Mouse (Mus musculus): ENCODE measurements around the gene Fam13a. TPM values are rescaled to one million over a fixed set of nuclear protein-coding genes. Genes with fewer than 3 reads are reported as not detected.

The Fam13a gene
- polyA plus RNA-seq, 1 experiment from 2014 or later, result 5.8 TPM

DNA sequence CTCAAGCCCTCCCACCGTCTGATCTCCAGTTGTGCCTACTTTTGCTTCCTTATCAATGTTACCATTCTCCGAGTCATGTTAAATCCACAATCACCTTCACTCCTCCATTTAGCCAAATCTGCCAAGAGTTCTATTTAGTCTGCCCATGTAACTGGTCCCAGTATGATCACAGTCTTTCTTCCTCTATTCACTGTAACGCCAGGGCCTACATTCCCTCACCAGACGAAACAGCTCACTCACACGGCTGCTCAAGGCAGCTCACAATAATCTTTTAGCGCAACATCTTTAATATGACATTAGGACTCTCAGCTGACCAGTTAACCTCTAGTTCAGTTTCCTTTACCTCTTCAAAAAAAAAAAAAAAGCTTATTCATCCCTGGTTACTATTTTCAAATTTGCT, 7.2 kb upstream of the Fam13a start:
- Histone ChIP-seq H3K4me1 (replicated peaks; ENCODE audit: control insufficient read depth, insufficient read depth, low read length) (no peaks in the 10 kb centered on the region), H3K9me3 (ENCODE audit: control insufficient read depth, low read length) (no peaks in the 10 kb centered on the region), H3K9ac (ENCODE audit: low read depth, low read length) (no peak overlapping the region), H3K4me3 (ENCODE audit: low read depth, low read length) (no peak overlapping the region), H3K27me3 (ENCODE audit: control insufficient read depth, insufficient read depth, low read length) (no peaks in the 10 kb centered on the region), H3K4me2 (replicated peaks; ENCODE audit: low read depth, low read length) (no peak overlapping the region), H3K36me3 (ENCODE audit: control insufficient read depth, insufficient read depth, low read length) (no peaks in the 10 kb centered on the region), H3K27ac (ENCODE audit: low read depth, low read length) (no peak overlapping the region)
- 88% methylated on average over 6 of the region's 6 CpGs for WGBS
- DNase-seq (ENCODE audit: low spot score) (no peak), ATAC-seq (ENCODE audit: low FRiP score) (no peak)

GRCm38 (mm10) chr6:59030667-59031066, 6.3 kb upstream of the Fam13a start:
- H3K27me3 ChIP-seq (ENCODE audit: control insufficient read depth, insufficient read depth, low read length), result no peaks in the 10 kb centered on the region
- no peaks in the 10 kb centered on the region for H3K36me3 ChIP-seq (ENCODE audit: control insufficient read depth, insufficient read depth, low read length)
- no peak overlapping the region for H3K9ac ChIP-seq (ENCODE audit: low read depth, low read length)
- H3K9me3 ChIP-seq (ENCODE audit: control insufficient read depth, low read length), result no peaks in the 10 kb centered on the region
- H3K4me2 ChIP-seq (replicated peaks; ENCODE audit: low read depth, low read length), result no peak overlapping the region
- no peak overlapping the region for H3K4me3 ChIP-seq (ENCODE audit: low read depth, low read length)
- WGBS, result 90% methylated on average over 2 of the region's 2 CpGs
- DNase-seq (ENCODE audit: low spot score) (no peak), ATAC-seq (ENCODE audit: low FRiP score) (no peak)
- H3K4me1 ChIP-seq (replicated peaks; ENCODE audit: control insufficient read depth, insufficient read depth, low read length), result no peaks in the 10 kb centered on the region
- H3K27ac ChIP-seq (ENCODE audit: low read depth, low read length), result no peak overlapping the region

- no peak for DNase-seq (ENCODE audit: low spot score)
- H3K27ac ChIP-seq (ENCODE audit: low read depth, low read length), result no peak overlapping the region
- no peak overlapping the region for H3K4me2 ChIP-seq (replicated peaks; ENCODE audit: low read depth, low read length)
- H3K9me3 ChIP-seq (ENCODE audit: control insufficient read depth, low read length), result no peaks in the 10 kb centered on the region
- no peak for ATAC-seq (ENCODE audit: low FRiP score)
- no peaks in the 10 kb centered on the region for H3K36me3 ChIP-seq (ENCODE audit: control insufficient read depth, insufficient read depth, low read length)
- H3K27me3 ChIP-seq (ENCODE audit: control insufficient read depth, insufficient read depth, low read length), result no peaks in the 10 kb centered on the region
- H3K4me1 ChIP-seq (replicated peaks; ENCODE audit: control insufficient read depth, insufficient read depth, low read length), result no peaks in the 10 kb centered on the region
- H3K9ac ChIP-seq (ENCODE audit: low read depth, low read length), result no peak overlapping the region
- H3K4me3 ChIP-seq (ENCODE audit: low read depth, low read length), result no peak overlapping the region
Observed at GRCm38 (mm10) chr6:59030037-59030436, 5.7 kb upstream of the Fam13a start.

GRCm38 (mm10) chr6:59028871-59029270, 4.5 kb upstream of the Fam13a start:
- 81% methylated on average over 2 of the region's 2 CpGs for WGBS
- no peaks in the 10 kb centered on the region for H3K27me3 ChIP-seq (ENCODE audit: control insufficient read depth, insufficient read depth, low read length)
- ATAC-seq (ENCODE audit: low FRiP score), result no peak

GRCm38 (mm10) chr6:59024806-59025205, 457 bp upstream of the Fam13a start:
- ATAC-seq (ENCODE audit: low FRiP score) (peak; percentile 26), DNase-seq (ENCODE audit: low spot score) (peak; percentile 10)
- Histone ChIP-seq H3K9ac (ENCODE audit: low read depth, low read length) (0 out of 2 replicates have a peak overlapping the region, but pooled peaks have one; percentile 4), H3K36me3 (ENCODE audit: control insufficient read depth, insufficient read depth, low read length) (no peaks in the 10 kb centered on the region), H3K9me3 (ENCODE audit: control insufficient read depth, low read length) (no peaks in the 10 kb centered on the region), H3K27ac (ENCODE audit: low read depth, low read length) (no peak overlapping the region), H3K4me1 (replicated peaks; ENCODE audit: control insufficient read depth, insufficient read depth, low read length) (no peaks in the 10 kb centered on the region), H3K4me3 (ENCODE audit: low read depth, low read length) (no peak overlapping the region), H3K4me2 (replicated peaks; ENCODE audit: low read depth, low read length) (peak overlapping the region; percentile 46; the same call in 1 of the 2 replicates), H3K27me3 (ENCODE audit: control insufficient read depth, insufficient read depth, low read length) (no peaks in the 10 kb centered on the region)
- WGBS, result 28% methylated on average over 3 of the region's 3 CpGs

More at GRCm38 (mm10) chr6:59028871-59029270, 4.5 kb upstream of the Fam13a start:
- DNase-seq (ENCODE audit: low spot score), result no peak
- no peak overlapping the region for H3K4me3 ChIP-seq (ENCODE audit: low read depth, low read length)
- H3K9ac ChIP-seq (ENCODE audit: low read depth, low read length), result no peak overlapping the region
- H3K36me3 ChIP-seq (ENCODE audit: control insufficient read depth, insufficient read depth, low read length), result no peaks in the 10 kb centered on the region
- no peaks in the 10 kb centered on the region for H3K4me1 ChIP-seq (replicated peaks; ENCODE audit: control insufficient read depth, insufficient read depth, low read length)
- no peak overlapping the region for H3K27ac ChIP-seq (ENCODE audit: low read depth, low read length)
- no peaks in the 10 kb centered on the region for H3K9me3 ChIP-seq (ENCODE audit: control insufficient read depth, low read length)
- H3K4me2 ChIP-seq (replicated peaks; ENCODE audit: low read depth, low read length), result no peak overlapping the region

DNA sequence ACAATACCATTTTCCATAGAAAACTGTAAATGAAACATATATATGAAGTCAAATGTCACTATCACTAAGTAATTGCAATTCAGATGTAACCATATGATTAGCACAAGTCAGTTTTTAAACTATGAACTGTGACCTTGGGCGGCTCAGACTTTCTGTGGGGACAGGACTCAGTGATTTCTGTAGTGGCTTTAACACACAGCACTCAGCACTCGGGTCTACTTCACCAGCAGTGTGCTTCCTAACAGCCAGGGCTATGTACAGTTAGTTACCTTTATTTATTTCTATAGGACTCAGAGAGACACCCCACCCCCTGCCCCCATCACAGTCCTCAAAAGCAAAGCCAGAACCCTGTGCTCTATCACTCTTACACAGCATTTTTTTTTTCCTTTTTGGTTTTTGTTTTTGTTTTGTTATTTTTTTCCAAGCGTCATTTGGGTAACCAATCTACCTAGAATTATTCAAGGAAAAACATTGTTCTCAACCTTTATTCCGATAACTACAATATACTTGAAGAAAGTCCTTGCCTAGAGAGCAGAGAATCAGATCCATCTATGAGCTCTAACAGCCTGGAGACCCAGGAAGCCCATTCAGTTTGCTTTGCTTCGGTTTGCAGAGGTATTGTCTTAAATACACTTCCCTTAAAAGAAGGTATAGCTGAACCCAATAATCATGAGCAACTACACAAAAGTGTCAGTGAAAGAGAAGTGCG, 740 bp downstream of the Fam13a start:
- 52% methylated on average over 6 of the region's 6 CpGs for WGBS

DNA sequence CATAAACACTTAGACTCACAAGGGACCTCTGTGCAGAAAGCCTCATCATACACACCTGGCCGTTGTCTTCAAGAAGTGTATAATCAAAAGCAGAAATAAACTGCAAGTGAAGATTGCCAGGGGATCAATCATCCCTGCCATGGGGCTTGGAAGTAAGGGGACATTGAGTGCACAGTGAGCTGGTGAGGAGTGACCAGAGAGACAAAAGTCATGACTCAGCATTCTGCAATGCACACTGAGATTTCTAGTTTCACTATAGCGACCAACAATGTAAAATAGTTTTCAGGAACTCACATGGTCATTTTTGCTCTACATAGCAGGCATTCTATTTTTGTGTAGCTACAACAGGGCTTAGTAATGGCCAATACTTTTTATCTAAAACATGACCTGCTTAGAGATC, 1.7 kb downstream of the Fam13a start:
- ATAC-seq (ENCODE audit: low FRiP score), result no peak
- H3K4me3 ChIP-seq (ENCODE audit: low read depth, low read length), result no peak overlapping the region
- H3K27me3 ChIP-seq (ENCODE audit: control insufficient read depth, insufficient read depth, low read length), result no peaks in the 10 kb centered on the region
- no peaks in the 10 kb centered on the region for H3K36me3 ChIP-seq (ENCODE audit: control insufficient read depth, insufficient read depth, low read length)
- no peak overlapping the region for H3K9ac ChIP-seq (ENCODE audit: low read depth, low read length)
- no peak for DNase-seq (ENCODE audit: low spot score)
- H3K9me3 ChIP-seq (ENCODE audit: control insufficient read depth, low read length), result no peaks in the 10 kb centered on the region
- no peak overlapping the region for H3K4me2 ChIP-seq (replicated peaks; ENCODE audit: low read depth, low read length)
- no peaks in the 10 kb centered on the region for H3K4me1 ChIP-seq (replicated peaks; ENCODE audit: control insufficient read depth, insufficient read depth, low read length)
- 80% methylated on average over 2 of the region's 2 CpGs for WGBS
- H3K27ac ChIP-seq (ENCODE audit: low read depth, low read length), result no peak overlapping the region

More for the DNA sequence above, 740 bp downstream of the Fam13a start:
- H3K27me3 ChIP-seq (ENCODE audit: control insufficient read depth, insufficient read depth, low read length), result no peaks in the 10 kb centered on the region
- DNase-seq (ENCODE audit: low spot score) (no peak), ATAC-seq (ENCODE audit: low FRiP score) (peak; percentile 27)
- H3K4me2 ChIP-seq (replicated peaks; ENCODE audit: low read depth, low read length), result peak overlapping the region; percentile 46
- no peaks in the 10 kb centered on the region for H3K9me3 ChIP-seq (ENCODE audit: control insufficient read depth, low read length)
- H3K4me1 ChIP-seq (replicated peaks; ENCODE audit: control insufficient read depth, insufficient read depth, low read length), result no peaks in the 10 kb centered on the region
- H3K9ac ChIP-seq (ENCODE audit: low read depth, low read length), result peak overlapping the region; percentile 64; the same call in 1 of the 2 replicates
- peak overlapping the region; percentile 45 for H3K4me3 ChIP-seq (ENCODE audit: low read depth, low read length)
- no peak overlapping the region for H3K27ac ChIP-seq (ENCODE audit: low read depth, low read length)
- no peaks in the 10 kb centered on the region for H3K36me3 ChIP-seq (ENCODE audit: control insufficient read depth, insufficient read depth, low read length)

DNA sequence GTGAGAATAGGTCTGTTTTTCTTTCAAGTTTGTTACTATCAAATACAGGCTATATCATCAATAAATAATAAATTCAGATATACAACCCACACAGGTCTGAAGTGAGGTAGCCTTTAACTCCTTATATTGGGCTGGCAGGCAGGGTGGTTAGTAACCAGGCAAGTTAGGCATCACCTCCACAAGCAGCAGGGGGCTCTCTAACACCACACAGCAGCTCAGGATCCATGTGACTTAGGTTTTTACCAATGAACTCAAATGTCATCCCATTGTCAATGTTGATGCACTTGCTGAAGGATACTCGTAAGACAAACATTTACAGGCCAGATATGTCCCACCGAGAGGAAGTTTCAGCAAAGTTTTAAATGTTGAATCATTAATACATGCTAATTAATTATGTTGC, 4.0 kb downstream of the Fam13a start:
- H3K36me3 ChIP-seq (ENCODE audit: control insufficient read depth, insufficient read depth, low read length), result no peaks in the 10 kb centered on the region
- DNase-seq (ENCODE audit: low spot score) (no peak), ATAC-seq (ENCODE audit: low FRiP score) (no peak)
- no peaks in the 10 kb centered on the region for H3K27me3 ChIP-seq (ENCODE audit: control insufficient read depth, insufficient read depth, low read length)
- H3K4me2 ChIP-seq (replicated peaks; ENCODE audit: low read depth, low read length), result no peak overlapping the region
- no peaks in the 10 kb centered on the region for H3K9me3 ChIP-seq (ENCODE audit: control insufficient read depth, low read length)
- no peak overlapping the region for H3K27ac ChIP-seq (ENCODE audit: low read depth, low read length)
- no peaks in the 10 kb centered on the region for H3K4me1 ChIP-seq (replicated peaks; ENCODE audit: control insufficient read depth, insufficient read depth, low read length)
- H3K9ac ChIP-seq (ENCODE audit: low read depth, low read length), result no peak overlapping the region
- no peak overlapping the region for H3K4me3 ChIP-seq (ENCODE audit: low read depth, low read length)
- WGBS, result 72% methylated on average over 2 of the region's 2 CpGs

- Histone ChIP-seq H3K27ac (ENCODE audit: low read depth, low read length) (no peak overlapping the region), H3K36me3 (ENCODE audit: control insufficient read depth, insufficient read depth, low read length) (no peaks in the 10 kb centered on the region), H3K9me3 (ENCODE audit: control insufficient read depth, low read length) (no peaks in the 10 kb centered on the region), H3K4me3 (ENCODE audit: low read depth, low read length) (no peak overlapping the region), H3K9ac (ENCODE audit: low read depth, low read length) (no peak overlapping the region), H3K27me3 (ENCODE audit: control insufficient read depth, insufficient read depth, low read length) (no peaks in the 10 kb centered on the region), H3K4me1 (replicated peaks; ENCODE audit: control insufficient read depth, insufficient read depth, low read length) (no peaks in the 10 kb centered on the region), H3K4me2 (replicated peaks; ENCODE audit: low read depth, low read length) (no peak overlapping the region)
- ATAC-seq (ENCODE audit: low FRiP score) (no peak), DNase-seq (ENCODE audit: low spot score) (no peak)
- WGBS, result 67% methylated on average over 1 of the region's 1 CpGs
Observed at GRCm38 (mm10) chr6:59019847-59020246, 4.5 kb downstream of the Fam13a start.

All from hindbrain, embryonic 11.5 days (tissue).